Mouse (Mus musculus): ENCODE measurements around the gene Olfr117. TPM values are rescaled to one million over a fixed set of nuclear protein-coding genes. Genes with fewer than 3 reads are reported as not detected.

The Olfr117 gene
- polyA plus RNA-seq (2012; rRNA removed): not detected in 2 replicates

DNA sequence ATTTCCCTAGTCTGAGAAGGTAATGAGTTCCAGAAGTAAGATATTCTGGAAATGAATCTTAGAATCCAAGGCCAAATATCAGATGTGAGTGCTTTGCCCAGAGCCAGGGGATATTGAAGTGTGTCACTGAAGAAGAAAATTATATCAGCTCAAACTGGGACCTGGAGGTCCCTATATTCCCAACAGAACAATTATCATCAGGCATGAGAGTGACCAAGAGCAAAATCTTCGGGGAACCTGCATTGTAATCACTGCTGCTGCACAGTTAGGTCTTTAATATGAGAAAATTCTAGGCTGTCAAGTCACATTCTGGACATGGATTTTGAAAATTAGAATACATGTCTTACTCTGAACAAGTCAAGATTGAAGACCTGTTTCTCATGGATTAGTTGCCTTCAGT, at the start of gene Olfr117:
TSS of gene Olfr117 (minus strand) at position 101 of the 400 bp plus-strand sequence.

DNA sequence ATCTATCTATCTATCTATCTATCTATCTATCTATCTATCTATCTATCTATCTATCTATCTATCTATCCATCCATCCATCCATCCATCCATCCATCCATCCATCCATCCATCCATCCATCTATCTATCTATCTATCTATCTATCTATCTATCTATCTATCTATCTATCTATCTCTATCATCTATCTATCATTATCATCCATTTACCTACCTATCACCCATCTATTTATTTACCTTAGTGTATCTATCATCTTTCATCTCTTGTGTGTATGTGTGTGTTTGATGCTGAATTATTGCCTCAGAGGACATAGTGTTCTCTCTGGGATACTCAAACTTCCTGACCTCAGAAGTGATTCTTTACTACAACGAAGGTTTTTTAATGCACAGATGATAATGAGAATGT, 32.7 kb upstream of the Olfr117 start, which contains the start of gene Olfr119:
TSS of gene Olfr119 (plus strand) at position 301 of the 400 bp plus-strand sequence.

DNA sequence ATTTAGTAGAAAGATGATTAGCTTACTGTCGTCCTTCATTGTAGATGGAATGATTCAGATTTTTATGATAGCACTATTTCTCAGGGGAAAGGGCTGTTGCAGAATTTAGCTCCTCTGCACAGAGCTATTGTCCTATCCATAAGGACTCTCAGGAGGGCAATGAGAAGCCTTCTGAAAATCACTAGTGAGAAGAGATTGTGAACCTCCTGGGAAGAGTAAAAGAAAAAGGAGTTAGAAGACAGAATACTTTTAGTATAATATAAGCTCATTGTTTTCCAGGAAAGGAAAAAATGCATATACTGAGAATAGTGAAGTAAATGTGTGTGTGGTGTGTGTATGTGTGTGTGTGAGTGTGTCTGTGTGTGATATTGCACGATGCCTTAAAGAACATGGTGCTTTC, 3.1 kb upstream of the Olfr117 start, which contains the start of gene Olfr118:
TSS of gene Olfr118 (plus strand) at position 301 of the 400 bp plus-strand sequence.

DNA sequence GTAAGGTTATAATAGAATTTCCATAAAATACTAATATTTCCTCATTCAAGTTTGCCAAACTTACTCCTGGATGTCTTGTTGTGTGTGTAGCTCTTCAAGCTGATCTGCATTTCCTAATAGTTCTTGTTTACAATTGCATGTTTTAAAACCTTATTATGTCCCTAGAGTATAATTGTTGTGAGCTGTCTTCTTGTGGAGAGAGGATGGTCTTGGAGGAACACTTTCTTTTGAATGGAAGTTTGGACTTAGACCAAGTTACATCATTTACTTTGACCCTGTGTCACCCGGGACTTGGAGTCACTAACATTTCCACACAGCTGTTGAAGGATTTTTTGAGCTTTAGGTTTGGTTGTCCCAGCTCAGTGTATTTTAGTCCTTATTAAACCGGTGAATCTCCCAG, 36.6 kb downstream of the Olfr117 start, which contains the start of the genes Olfr115 and Olfr116:
TSS of gene Olfr115 (minus strand) at position 101 of the 400 bp plus-strand sequence.
TSS of gene Olfr116 (minus strand) at position 191 of the 400 bp plus-strand sequence.

Other genes with a start within 250 kb of the Olfr117 start
- not detected in 2 replicates for gene Olfr108, start 218.3 kb downstream of the Olfr117 start, polyA plus RNA-seq (2012; rRNA removed)
- not detected in 2 replicates for gene Olfr109, start 204.9 kb downstream of the Olfr117 start, polyA plus RNA-seq (2012; rRNA removed)
- 0.06 TPM in 1 of 2 replicates, not detected in the other for gene H2-M2, start 180.2 kb downstream of the Olfr117 start, polyA plus RNA-seq (2012; rRNA removed)
- gene Olfr110, start 171.3 kb downstream of the Olfr117 start, polyA plus RNA-seq (2012; rRNA removed): 0.02 TPM in 1 of 2 replicates, not detected in the other
- 0.03 and 0.04 TPM in 2 replicates for gene Olfr111, start 155.8 kb downstream of the Olfr117 start, polyA plus RNA-seq (2012; rRNA removed)
- not detected in 2 replicates for gene Olfr112, start 94.3 kb downstream of the Olfr117 start, polyA plus RNA-seq (2012; rRNA removed)
- gene Olfr113, start 86.1 kb downstream of the Olfr117 start, polyA plus RNA-seq (2012; rRNA removed): not detected in 2 replicates
- gene Olfr114, start 71.0 kb downstream of the Olfr117 start, polyA plus RNA-seq (2012; rRNA removed): not detected in 2 replicates
- not detected in 2 replicates for gene Olfr115, start 36.7 kb downstream of the Olfr117 start, polyA plus RNA-seq (2012; rRNA removed)
- gene Olfr116, start 36.6 kb downstream of the Olfr117 start, polyA plus RNA-seq (2012; rRNA removed): not detected in 2 replicates
- not detected in 2 replicates for gene Olfr118, start 3.2 kb upstream of the Olfr117 start, polyA plus RNA-seq (2012; rRNA removed)
- gene Olfr119, start 32.8 kb upstream of the Olfr117 start, polyA plus RNA-seq (2012; rRNA removed): not detected in 2 replicates
- gene Olfr120, start 58.0 kb upstream of the Olfr117 start, polyA plus RNA-seq (2012; rRNA removed): not detected in 2 replicates
- not detected in 2 replicates for gene Olfr121, start 85.1 kb upstream of the Olfr117 start, polyA plus RNA-seq (2012; rRNA removed)
- gene Olfr122, start 104.8 kb upstream of the Olfr117 start, polyA plus RNA-seq (2012; rRNA removed): not detected in 2 replicates
- gene Olfr123, start 129.7 kb upstream of the Olfr117 start, polyA plus RNA-seq (2012; rRNA removed): not detected in 2 replicates
- not detected in 2 replicates for gene Olfr124, start 136.1 kb upstream of the Olfr117 start, polyA plus RNA-seq (2012; rRNA removed)
- gene Olfr125, start 169.2 kb upstream of the Olfr117 start, polyA plus RNA-seq (2012; rRNA removed): not detected in 2 replicates
- not detected in 2 replicates for gene Olfr126, start 183.7 kb upstream of the Olfr117 start, polyA plus RNA-seq (2012; rRNA removed)
- gene Olfr127, start 236.7 kb upstream of the Olfr117 start, polyA plus RNA-seq (2012; rRNA removed): not detected in 2 replicates

All from liver, embryonic 18 days (tissue).